Mouse (Mus musculus) lung, adult 2 months (tissue): Measurements from ENCODE around the gene Patl2.
"Not testable (repeated sequence)": the region's sequence is repeated elsewhere in the genome, so short reads cannot be mapped to it uniquely, and the experiment has no call there.

Experiments
- CTCF ChIP-seq: fragments of 200-500 bp; IDR thresholded peaks from 2 replicates; pipeline ENCODE4 v1.5.1; 2011; ENCODE audit warnings: mild to moderate bottlenecking, low read length, control low read depth; ENCODE audit not compliant: insufficient read depth
- POLR2A ChIP-seq: fragments of 200-500 bp; IDR thresholded peaks from 2 replicates; pipeline ENCODE4 v1.6.1; 2011; ENCODE audit warnings: low read depth, mild to moderate bottlenecking, control low read depth, low read length, borderline replicate concordance; ENCODE audit errors: extremely low read depth

- not testable (repeated sequence) for TF ChIP-seq POLR2A, CTCF
Observed at GRCm38 (mm10) chr2:122217075-122217474, 31.1 kb upstream of the Patl2 start.
